Mouse (Mus musculus): ENCODE measurements around the gene Nid1.
"Not testable (repeated sequence)": the region's sequence is repeated elsewhere in the genome, so short reads cannot be mapped to it uniquely, and the experiment has no call there.

DNA sequence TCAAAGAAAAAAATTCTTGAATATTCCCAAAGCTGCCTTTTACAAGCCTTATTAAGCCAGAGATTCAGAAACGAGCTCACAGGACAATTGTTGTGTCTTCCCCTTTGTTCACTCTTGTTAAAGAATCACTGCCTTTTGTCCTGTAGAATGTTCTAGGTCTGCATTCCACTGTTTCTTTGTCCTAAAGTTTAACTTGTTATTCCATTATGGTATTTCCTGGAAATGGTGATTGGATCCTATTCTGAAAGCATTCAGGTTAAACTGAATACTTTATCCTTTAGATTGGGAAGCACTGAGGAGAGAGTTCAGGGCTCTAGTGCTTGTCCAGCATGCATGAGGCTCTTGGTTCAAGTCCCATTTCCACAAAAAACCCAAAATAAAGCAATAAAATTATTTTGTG lies 13.6 kb downstream of the Nid1 start:
- not testable (repeated sequence) for TF ChIP-seq CTCF (IDR thresholded peaks at IDR 0.05; ENCODE audit: low read depth, low read length); POLR2A (IDR thresholded peaks at IDR 0.05; ENCODE audit: extremely low read depth, insufficient read depth, low read length)
